Mouse (Mus musculus) myocyte (in vitro differentiated cells): ENCODE results near the gene Btbd11.

Experiments
- MAX ChIP-seq: IDR thresholded peaks from one replicate; pipeline ENCODE4 v1.6.1; 2011; ENCODE audit warnings: low read depth, mild to moderate bottlenecking, control low read depth
- MYOD1 ChIP-seq, 3 experiments: IDR thresholded peaks; one replicate each; pipeline ENCODE4 v1.6.1; 2011; ENCODE audit warnings: control low read depth in 2 of 3, low read depth in 2 of 3, mild to moderate bottlenecking in 2 of 3, moderate library complexity in 1 of 3; ENCODE audit not compliant: insufficient read length in 2 of 3, control insufficient read depth in 1 of 3
- MYOG ChIP-seq, 3 experiments: IDR thresholded peaks; one replicate each; pipeline ENCODE4 v1.6.1; 2011; ENCODE audit warnings: control low read depth in 2 of 3, low read depth in 2 of 3, mild to moderate bottlenecking in 2 of 3; ENCODE audit not compliant: insufficient read length in 2 of 3, control insufficient read depth in 1 of 3, insufficient read depth in 1 of 3
- POLR2A ChIP-seq: IDR thresholded peaks from one replicate; pipeline ENCODE4 v1.6.1; 2011; ENCODE audit warnings: low read depth, mild to moderate bottlenecking, control low read depth, moderate library complexity; ENCODE audit not compliant: insufficient read length
- REST ChIP-seq: IDR thresholded peaks from one replicate; pipeline ENCODE4 v1.6.1; 2011; ENCODE audit warnings: mild to moderate bottlenecking, control low read depth, moderate library complexity; ENCODE audit not compliant: insufficient read depth, insufficient read length

DNA sequence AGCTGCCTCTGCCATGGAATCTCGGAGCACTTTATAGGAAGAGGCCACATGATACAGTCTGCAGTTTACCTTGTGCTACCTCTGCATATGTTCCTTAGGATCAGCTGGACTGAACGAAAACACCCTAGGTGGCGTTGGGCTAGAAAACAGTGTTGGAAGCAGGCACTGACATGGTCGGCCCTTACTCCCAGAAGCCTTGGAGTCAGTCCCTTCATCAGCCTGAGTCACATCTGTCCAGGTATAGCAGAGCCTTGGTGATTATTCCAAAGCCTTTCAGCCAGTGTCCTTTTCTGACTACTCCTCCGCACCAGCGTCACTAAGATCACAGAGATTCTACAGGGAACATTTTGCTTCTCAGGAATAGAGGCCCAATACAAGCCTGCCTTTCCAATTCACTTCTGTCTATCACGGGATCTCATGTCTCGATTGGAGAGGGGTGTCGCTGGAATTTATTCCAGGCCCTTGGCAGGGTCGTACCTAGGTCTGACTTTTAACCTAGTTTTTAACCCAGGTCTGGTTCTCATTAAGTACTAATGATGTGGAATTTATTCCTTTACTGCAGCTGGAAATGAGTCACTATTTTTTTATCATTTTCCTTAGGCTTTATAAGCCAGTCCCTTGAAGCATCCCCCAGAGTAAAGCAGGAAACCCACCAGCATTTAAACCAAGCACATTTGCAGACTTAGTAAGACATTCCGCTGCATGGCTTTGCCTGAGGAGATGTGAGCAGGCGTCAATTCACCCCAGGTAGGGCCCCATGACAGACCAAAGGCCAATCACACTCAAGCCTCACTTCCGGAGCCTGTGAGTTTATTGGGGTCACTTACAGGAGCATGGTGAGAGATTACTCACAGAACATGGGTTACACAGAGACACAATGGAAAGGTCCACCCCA is 192.2 kb downstream of the Btbd11 start:
- no peak for TF ChIP-seq REST
- no peak for TF ChIP-seq MYOD1 (IDR thresholded peaks at IDR 0.05; ENCODE audit: control insufficient read depth in 1 of 3, insufficient read length in 2 of 3, low read depth in 2 of 3)
- no peak for TF ChIP-seq POLR2A
- no peak for TF ChIP-seq MAX
- TF ChIP-seq MYOG (IDR thresholded peaks at IDR 0.05; ENCODE audit: control insufficient read depth in 1 of 3, insufficient read depth in 1 of 3, insufficient read length in 2 of 3, low read depth in 2 of 3) = no peak
